Mouse (Mus musculus) small intestine, adult 2 months (tissue): ENCODE measurements around the gene Tfrc.

Experiments used
- CTCF ChIP-seq: fragments of 200-500 bp; IDR thresholded peaks from 2 replicates; pipeline ENCODE4 v1.5.1; 2012; ENCODE audit warnings: low read depth, mild to moderate bottlenecking, control low read depth, inconsistent platforms, low read length, moderate library complexity, mixed read lengths; ENCODE audit not compliant: insufficient replicate concordance, insufficient read length; ENCODE audit errors: extremely low read depth
- POLR2A ChIP-seq: fragments of 200-500 bp; IDR thresholded peaks from 2 replicates; pipeline ENCODE4 v1.6.1; 2012; ENCODE audit warnings: low read depth, mild to moderate bottlenecking, control low read depth, inconsistent platforms, low read length, moderate library complexity

DNA sequence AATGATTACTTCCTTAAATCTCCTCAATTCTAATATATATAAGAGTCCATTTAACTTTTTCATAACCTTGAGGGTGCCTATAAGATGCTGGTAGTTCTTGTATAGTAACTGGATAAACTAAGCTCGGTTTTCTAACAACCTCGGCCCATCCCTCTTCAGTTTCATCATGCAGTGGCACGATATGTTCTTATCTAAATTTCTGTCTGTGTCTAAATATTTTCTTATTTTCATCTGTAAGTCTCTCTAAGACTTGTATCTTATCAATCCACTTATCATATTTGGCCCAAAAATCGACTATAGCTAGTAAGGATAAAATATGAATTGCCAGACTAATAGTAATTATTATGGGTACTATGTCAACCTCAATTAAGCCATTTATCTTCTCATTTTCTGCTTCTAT, 22.2 kb upstream of the Tfrc start:
- TF ChIP-seq POLR2A (no peak), CTCF (no peak)
